Mouse (Mus musculus): ENCODE data around the gene Oca2. TPM values are rescaled to one million over a fixed set of nuclear protein-coding genes. Genes with fewer than 3 reads are reported as not detected.

Gene Oca2
- polyA plus RNA-seq, 1 experiment = not detected

DNA sequence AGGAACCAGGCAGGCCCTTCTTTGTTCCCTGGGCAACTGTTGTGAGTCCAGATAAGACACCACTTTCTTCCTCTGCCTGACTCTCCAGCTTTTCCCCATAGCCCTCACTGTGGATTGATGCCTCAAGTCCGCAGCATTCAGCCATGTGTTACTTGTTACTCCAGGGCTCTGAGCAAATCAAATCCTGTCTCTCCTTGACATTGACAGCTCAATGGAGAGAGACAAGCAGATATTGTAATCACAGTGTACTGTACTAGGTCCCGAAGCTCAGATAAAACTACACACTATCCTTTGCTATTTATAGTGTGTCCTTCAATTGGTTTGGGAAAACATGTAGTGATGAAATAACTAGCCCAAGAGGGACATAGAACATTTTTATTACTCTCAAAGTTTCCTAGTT lies 258.7 kb downstream of the Oca2 start:
- 59% methylated on average over 2 of the region's 2 CpGs for WGBS
- no peak for DNase-seq
- H3K4me3 ChIP-seq (replicated peaks; ENCODE audit: extremely low read depth, low read depth, low read length) = no peak overlapping the region
- no peaks in the 10 kb centered on the region for H3K4me1 ChIP-seq (ENCODE audit: control insufficient read depth, insufficient read depth, low read length)
- TF ChIP-seq CTCF (IDR thresholded peaks at IDR 0.05; ENCODE audit: insufficient read depth, low read length) (no peak), POLR2A (IDR thresholded peaks at IDR 0.05; ENCODE audit: borderline replicate concordance, extremely low read depth, low read depth, low read length) (no peak)

DNA sequence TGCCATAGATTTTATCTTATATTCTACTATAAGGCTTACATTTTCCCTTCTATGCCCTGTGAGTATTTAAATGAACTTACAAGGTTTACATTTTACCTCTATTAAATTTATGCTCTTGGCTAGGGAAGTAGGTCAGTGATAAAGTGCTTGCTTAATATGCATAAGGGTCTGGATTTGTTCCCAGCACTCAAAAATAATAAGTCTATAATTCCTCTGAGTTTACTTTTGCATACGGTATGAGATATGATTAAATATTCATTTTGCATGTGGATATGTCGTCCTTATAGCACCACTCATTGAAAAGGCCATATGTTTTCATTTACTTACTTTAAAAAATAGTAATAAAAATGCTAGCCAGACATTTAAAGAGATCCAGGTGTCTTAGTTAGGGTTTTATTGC lies 259.8 kb downstream of the Oca2 start:
- 69% methylated on average over 2 of the region's 2 CpGs for WGBS
- no peak for TF ChIP-seq CTCF (IDR thresholded peaks at IDR 0.05; ENCODE audit: insufficient read depth, low read length)
- TF ChIP-seq POLR2A (IDR thresholded peaks at IDR 0.05; ENCODE audit: borderline replicate concordance, extremely low read depth, low read depth, low read length) = no peak
- Histone ChIP-seq H3K4me3 (replicated peaks; ENCODE audit: extremely low read depth, low read depth, low read length) (no peak overlapping the region), H3K4me1 (ENCODE audit: control insufficient read depth, insufficient read depth, low read length) (no peaks in the 10 kb centered on the region)
- DNase-seq = no peak

DNA sequence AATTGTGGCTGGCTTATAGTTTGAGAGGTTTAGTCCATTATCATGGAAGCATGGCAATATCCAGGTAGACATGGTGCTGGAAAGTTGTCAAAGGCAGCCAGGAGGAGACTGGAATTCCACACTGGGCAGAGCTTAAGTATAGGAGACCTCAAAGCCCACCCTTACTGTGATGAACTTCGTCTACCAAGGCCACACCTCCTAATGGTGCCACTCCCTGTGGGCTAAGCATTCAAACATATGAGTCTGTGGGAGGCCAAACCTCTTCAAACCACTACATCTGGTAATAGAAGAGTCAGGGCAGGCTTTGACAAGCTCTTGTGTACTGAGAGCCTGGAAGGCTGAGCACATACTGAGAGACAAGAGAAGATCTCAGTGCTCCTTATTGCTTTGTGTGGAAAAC lies 260.2 kb downstream of the Oca2 start:
- no peak for TF ChIP-seq CTCF (IDR thresholded peaks at IDR 0.05; ENCODE audit: insufficient read depth, low read length)
- no peak for TF ChIP-seq POLR2A (IDR thresholded peaks at IDR 0.05; ENCODE audit: borderline replicate concordance, extremely low read depth, low read depth, low read length)
- DNase-seq = no peak
- Histone ChIP-seq H3K4me1 (ENCODE audit: control insufficient read depth, insufficient read depth, low read length) (no peaks in the 10 kb centered on the region), H3K4me3 (replicated peaks; ENCODE audit: extremely low read depth, low read depth, low read length) (no peak overlapping the region)
- WGBS = 35% methylated on average over 1 of the region's 1 CpGs

DNA sequence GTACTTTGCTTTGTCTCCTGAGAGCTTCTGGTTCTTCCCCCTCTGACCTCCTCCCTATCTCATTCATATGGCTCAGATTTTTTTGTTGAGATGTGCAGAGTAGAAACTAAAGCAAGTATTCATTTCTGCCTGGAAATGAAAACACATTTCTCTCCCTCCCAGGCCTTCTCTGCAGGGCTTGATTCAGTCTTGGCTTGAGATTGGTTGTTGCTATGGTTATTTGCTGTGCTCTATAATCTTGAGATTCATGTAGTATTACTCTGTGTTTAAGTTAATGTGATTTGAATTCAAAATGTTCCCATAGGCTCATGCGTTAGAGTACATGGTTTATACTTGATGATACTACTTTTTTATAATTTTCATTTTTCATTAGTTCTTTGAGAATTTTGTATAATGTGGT lies 260.9 kb downstream of the Oca2 start:
- no peak overlapping the region for H3K4me3 ChIP-seq (replicated peaks; ENCODE audit: extremely low read depth, low read depth, low read length)
- H3K4me1 ChIP-seq (ENCODE audit: control insufficient read depth, insufficient read depth, low read length) = no peaks in the 10 kb centered on the region
- no peak for DNase-seq
- WGBS = 88% methylated on average over 1 of the region's 1 CpGs
- no peak for TF ChIP-seq CTCF (IDR thresholded peaks at IDR 0.05; ENCODE audit: insufficient read depth, low read length)
- no peak for TF ChIP-seq POLR2A (IDR thresholded peaks at IDR 0.05; ENCODE audit: borderline replicate concordance, extremely low read depth, low read depth, low read length)

DNA sequence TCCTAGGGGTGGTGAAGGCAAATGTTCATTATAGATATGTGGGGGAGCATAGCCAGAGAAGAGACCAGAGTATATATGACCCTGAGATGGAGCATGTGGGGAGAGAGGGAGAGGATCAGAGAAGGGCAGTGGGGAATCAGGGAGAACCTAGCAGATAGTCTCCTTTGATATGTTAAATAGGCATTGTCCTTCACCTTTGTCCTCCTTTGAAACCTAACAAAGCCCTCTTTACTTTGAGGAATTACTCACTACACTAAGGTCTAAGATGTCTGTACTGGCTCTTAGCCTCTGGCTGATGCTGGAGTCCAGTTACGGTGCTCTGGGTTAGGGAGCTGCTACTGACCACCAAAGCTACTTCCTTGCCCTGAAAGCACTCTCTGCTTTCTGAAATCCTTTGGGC lies 279.0 kb downstream of the Oca2 start:
- TF ChIP-seq CTCF (IDR thresholded peaks at IDR 0.05; ENCODE audit: insufficient read depth, low read length) (no peak), POLR2A (IDR thresholded peaks at IDR 0.05; ENCODE audit: borderline replicate concordance, extremely low read depth, low read depth, low read length) (no peak)
- H3K4me3 ChIP-seq (replicated peaks; ENCODE audit: extremely low read depth, low read depth, low read length) = no peak overlapping the region
- no peak for DNase-seq
- H3K4me1 ChIP-seq (ENCODE audit: control insufficient read depth, insufficient read depth, low read length) = no peaks in the 10 kb centered on the region
- WGBS = 48% methylated on average over 1 of the region's 1 CpGs

DNA sequence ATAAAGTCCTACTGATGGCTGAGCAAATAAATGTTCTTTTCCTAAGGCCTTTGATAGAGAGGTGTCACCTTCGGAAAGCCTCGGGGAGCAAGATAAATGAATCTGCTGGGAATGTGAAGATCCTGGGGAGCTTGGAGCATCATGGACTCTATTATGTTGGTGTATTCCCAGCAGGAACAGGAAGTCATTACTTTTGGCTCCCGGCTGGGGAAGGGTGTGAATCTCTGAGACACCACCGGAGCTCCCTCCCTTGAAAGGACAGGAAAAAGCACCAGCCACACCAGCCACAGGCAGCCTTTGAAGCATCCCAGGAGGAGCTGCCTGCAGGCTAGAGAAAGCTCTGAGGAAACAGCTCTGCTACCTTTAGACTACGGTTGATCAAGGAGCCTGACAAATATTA lies 280.2 kb downstream of the Oca2 start:
- H3K4me1 ChIP-seq (ENCODE audit: control insufficient read depth, insufficient read depth, low read length) = no peaks in the 10 kb centered on the region
- WGBS = 6% methylated on average over 5 of the region's 5 CpGs

DNA sequence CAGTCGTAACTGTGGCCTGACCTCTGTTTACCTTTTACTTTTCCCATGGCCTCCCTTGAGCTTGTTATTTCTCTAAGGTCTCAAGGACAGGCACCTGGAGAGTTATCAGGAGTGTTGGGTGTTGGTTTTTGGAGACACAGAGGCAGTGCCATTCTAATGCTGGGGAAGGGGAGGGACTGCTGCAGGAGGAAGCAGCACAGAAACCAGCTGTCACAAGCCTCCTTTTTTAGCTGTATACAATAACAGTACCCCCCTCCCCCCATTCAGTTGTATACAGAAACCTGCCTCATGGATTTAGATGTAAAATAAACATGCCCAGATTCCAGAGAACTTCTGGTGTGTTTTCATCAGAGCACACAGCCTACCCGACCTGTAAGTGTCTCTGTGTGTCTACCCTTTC lies 295.3 kb downstream of the Oca2 start:
- TF ChIP-seq CTCF (IDR thresholded peaks at IDR 0.05; ENCODE audit: insufficient read depth, low read length) = no peak
- no peak for TF ChIP-seq POLR2A (IDR thresholded peaks at IDR 0.05; ENCODE audit: borderline replicate concordance, extremely low read depth, low read depth, low read length)
- Histone ChIP-seq H3K4me3 (replicated peaks; ENCODE audit: extremely low read depth, low read depth, low read length) (no peak overlapping the region), H3K4me1 (ENCODE audit: control insufficient read depth, insufficient read depth, low read length) (no peaks in the 10 kb centered on the region)
- DNase-seq = no peak
- WGBS = 25% methylated on average over 2 of the region's 2 CpGs

More for the DNA sequence above, 280.2 kb downstream of the Oca2 start:
- DNase-seq = no peak
- no peak overlapping the region for H3K4me3 ChIP-seq (replicated peaks; ENCODE audit: extremely low read depth, low read depth, low read length)
- TF ChIP-seq CTCF (IDR thresholded peaks at IDR 0.05; ENCODE audit: insufficient read depth, low read length) (no peak), POLR2A (IDR thresholded peaks at IDR 0.05; ENCODE audit: borderline replicate concordance, extremely low read depth, low read depth, low read length) (no peak)

DNA sequence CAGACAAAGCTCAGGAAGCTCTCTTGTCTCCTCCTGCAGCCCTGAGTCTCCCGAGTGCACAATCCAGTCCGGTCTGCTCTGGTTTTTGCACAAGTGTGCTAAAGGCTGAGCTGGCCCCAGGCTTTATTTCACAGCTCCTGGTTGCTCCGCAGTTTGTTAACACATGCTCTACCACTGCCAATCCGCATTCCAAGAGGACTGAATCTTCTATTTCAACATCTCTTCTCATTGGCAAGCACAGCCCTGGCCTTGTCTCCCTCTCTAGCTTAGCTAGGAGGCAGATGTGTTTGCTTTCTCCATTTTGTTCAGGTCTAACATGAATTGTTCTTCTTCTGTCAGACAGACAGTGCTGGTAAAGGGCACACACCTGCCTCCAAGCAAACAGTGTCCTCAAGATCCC lies 309.7 kb downstream of the Oca2 start:
- Histone ChIP-seq H3K4me3 (replicated peaks; ENCODE audit: extremely low read depth, low read depth, low read length) (no peak overlapping the region), H3K4me1 (ENCODE audit: control insufficient read depth, insufficient read depth, low read length) (no peaks in the 10 kb centered on the region)
- WGBS = 44% methylated on average over 4 of the region's 4 CpGs
- no peak for DNase-seq
- no peak for TF ChIP-seq POLR2A (IDR thresholded peaks at IDR 0.05; ENCODE audit: borderline replicate concordance, extremely low read depth, low read depth, low read length)
- no peak for TF ChIP-seq CTCF (IDR thresholded peaks at IDR 0.05; ENCODE audit: insufficient read depth, low read length)

DNA sequence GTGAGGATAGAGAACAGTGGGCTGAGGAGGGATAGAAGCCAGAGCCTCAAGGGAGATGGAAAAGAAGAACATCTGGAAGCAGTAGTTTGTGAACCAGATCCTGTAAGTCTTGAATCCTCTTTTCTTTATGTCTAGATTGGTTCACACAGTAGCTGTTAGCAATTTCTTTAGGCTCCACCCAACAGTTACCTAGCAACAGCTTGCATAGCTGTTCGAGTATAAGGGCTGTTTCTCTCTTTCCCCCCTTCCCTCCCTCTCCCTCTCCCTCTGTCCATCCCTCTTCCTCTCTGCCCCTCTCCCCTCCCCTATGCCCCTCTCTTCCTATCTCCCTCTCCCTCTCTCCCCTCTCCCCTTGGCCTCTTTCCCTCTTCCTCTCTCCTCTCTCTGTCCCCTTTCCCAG lies 312.2 kb downstream of the Oca2 start:
- DNase-seq = no peak
- Histone ChIP-seq H3K4me3 (replicated peaks; ENCODE audit: extremely low read depth, low read depth, low read length) (no peak overlapping the region), H3K4me1 (ENCODE audit: control insufficient read depth, insufficient read depth, low read length) (no peaks in the 10 kb centered on the region)
- WGBS = 5% methylated on average over 1 of the region's 1 CpGs
- TF ChIP-seq POLR2A (IDR thresholded peaks at IDR 0.05; ENCODE audit: borderline replicate concordance, extremely low read depth, low read depth, low read length) = no peak
- TF ChIP-seq CTCF (IDR thresholded peaks at IDR 0.05; ENCODE audit: insufficient read depth, low read length) = no peak

Other genes with a start within 250 kb of the Oca2 start
- gene Nipa1, start 219.8 kb upstream of the Oca2 start, polyA plus RNA-seq (2012; rRNA removed) = 9.6 and 11.8 TPM in 2 replicates
- 23.0 and 23.7 TPM in 2 replicates for gene Herc2, start 189.6 kb upstream of the Oca2 start, polyA plus RNA-seq (2012; rRNA removed)